Mouse (Mus musculus): ENCODE results near the gene Bmp7.

DNA sequence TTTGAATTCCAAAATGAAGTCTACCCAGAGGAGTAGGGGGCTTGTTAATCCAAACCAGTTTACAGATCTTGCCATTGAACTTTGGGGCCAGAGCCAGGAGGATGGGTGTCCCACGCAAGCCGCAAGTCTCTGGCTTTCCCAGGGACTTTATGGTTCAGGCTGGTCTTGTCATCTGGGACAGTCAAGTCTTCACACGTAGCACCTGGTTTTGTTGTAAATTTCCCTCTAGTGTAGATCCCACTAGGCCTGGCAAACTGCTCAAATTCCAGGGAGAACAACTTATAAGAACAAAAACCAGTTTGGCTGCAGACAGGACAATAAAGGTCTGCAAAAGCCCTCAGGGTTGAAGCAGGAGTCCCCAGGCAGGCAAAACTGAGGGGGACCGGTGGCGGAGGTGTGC, 3.3 kb downstream of the Bmp7 start:
- no peak for TF ChIP-seq CTCF (IDR thresholded peaks at IDR 0.05; ENCODE audit: extremely low read depth, insufficient read depth, insufficient read length, insufficient replicate concordance)
- TF ChIP-seq POLR2A (IDR thresholded peaks at IDR 0.05; ENCODE audit: low read depth, low read length): no peak
